Mouse (Mus musculus) embryonic facial prominence, embryonic 12.5 days (tissue): ENCODE measurements around the gene Gm10073. TPM values are rescaled to one million over a fixed set of nuclear protein-coding genes. Genes with fewer than 3 reads are reported as not detected.
"Not testable (repeated sequence)": the region's sequence is repeated elsewhere in the genome, so short reads cannot be mapped to it uniquely, and the experiment has no call there.

Source experiments
- ATAC-seq: fragments of 200-750 bp; cut with Nextera tagmentation; 2 replicates; pipeline ENCODE4 v1.8.0; 2017; ENCODE audit not compliant: insufficient number of reproducible peaks, insufficient read depth, low FRiP score, low TSS enrichment
- H3K27ac ChIP-seq: fragments of 300-500 bp; sonication (generic); 2 replicates; pipeline ENCODE4 v1.5.1; 2016; ENCODE audit warnings: mild to moderate bottlenecking
- H3K27me3 ChIP-seq: fragments of 300-500 bp; sonication (generic); 2 replicates; pipeline ENCODE4 v1.6.1; 2016; ENCODE audit warnings: mild to moderate bottlenecking, moderate library complexity
- H3K36me3 ChIP-seq: fragments of 300-500 bp; sonication (generic); 2 replicates; pipeline ENCODE4 v1.6.1; 2016; ENCODE audit warnings: mild to moderate bottlenecking
- H3K4me1 ChIP-seq: fragments of 300-500 bp; sonication (generic); 2 replicates; pipeline ENCODE4 v1.6.1; 2016
- H3K4me2 ChIP-seq: fragments of 300-500 bp; sonication (generic); replicated peaks from 2 replicates; pipeline ENCODE4 v1.6.1; 2016; ENCODE audit warnings: mild to moderate bottlenecking, moderate library complexity
- H3K4me3 ChIP-seq: fragments of 300-500 bp; sonication (generic); 2 replicates; pipeline ENCODE4 v1.5.1; 2016; ENCODE audit warnings: mild to moderate bottlenecking
- H3K9ac ChIP-seq: fragments of 300-500 bp; sonication (generic); 2 replicates; pipeline ENCODE4 v1.6.1; 2016; ENCODE audit warnings: mild to moderate bottlenecking, moderate library complexity
- H3K9me3 ChIP-seq: fragments of 300-500 bp; sonication (generic); 2 replicates; pipeline ENCODE4 v1.6.1; 2016; ENCODE audit warnings: mild to moderate bottlenecking, moderate library complexity
- WGBS: fragments of 180-500 bp; shearing (Covaris S2); methylation state at CpG from one replicate; pipeline ENCODE4 v1.1.7; 2016; 5-methylcytosine and 5-hydroxymethylcytosine counted together
- polyA plus RNA-seq: library from polyadenylated mRNA; unstranded; fragments of >200 nt; fragmentation: Nextera tagmentation; extraction: Ambion mirVana; gene quantifications from 2 replicates; pipeline ENCODE4 v1.2.1, GENCODE M21; 2016

The Gm10073 gene
- polyA plus RNA-seq, 1 experiment from 2014 or later: 6.1 TPM

DNA sequence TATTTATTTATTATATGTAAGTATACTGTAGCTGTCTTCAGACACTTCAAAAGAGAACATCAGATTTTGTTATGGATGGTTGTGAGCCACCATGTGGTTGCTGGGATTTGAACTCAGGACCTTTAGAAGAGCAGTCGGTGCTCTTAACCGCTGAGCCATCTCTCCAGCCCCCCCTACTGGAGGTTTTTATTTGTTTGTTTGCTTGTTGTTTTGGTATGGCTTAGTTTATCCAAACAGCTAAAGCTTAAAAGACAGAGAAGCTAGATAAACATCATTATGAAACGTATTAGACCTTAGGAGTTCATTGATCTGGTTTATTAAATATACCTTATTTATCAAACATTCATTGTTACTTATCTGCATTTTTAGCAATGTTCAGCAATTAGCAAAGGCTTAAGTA is 22.4 kb upstream of the Gm10073 start:
- 83% methylated on average over 3 of the region's 3 CpGs for WGBS
- H3K9me3 ChIP-seq, H3K36me3 ChIP-seq, H3K27me3 ChIP-seq, ATAC-seq, H3K9ac ChIP-seq, H3K27ac ChIP-seq, H3K4me3 ChIP-seq, H3K4me2 ChIP-seq, H3K4me1 ChIP-seq: not testable (repeated sequence)

DNA sequence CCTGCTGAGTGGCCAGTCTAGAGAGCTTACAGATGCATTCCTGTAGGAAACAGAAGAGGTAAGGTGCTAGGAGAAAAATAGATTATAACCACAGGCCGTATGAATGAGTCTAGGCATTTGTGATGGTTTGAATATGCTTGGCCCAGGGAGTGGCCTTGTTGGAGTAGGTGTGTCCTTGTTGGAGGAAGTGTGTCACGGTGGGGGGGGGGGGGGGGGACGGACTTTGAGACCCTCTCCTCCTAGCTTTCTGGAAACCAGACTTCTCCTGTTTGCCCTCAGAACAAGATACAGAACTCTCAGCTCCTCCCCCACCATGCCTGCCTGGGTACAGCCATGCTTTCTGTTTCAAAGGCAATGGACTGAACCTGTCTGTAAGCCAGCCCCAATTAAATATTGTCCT is 19.2 kb upstream of the Gm10073 start:
- Histone ChIP-seq H3K4me1 (no peaks in the 10 kb centered on the region), H3K9me3 (no peaks in the 10 kb centered on the region), H3K27ac (no peak overlapping the region), H3K36me3 (no peaks in the 10 kb centered on the region), H3K9ac (no peak overlapping the region), H3K4me3 (no peak overlapping the region), H3K27me3 (no peaks in the 10 kb centered on the region), H3K4me2 (no peak overlapping the region)
- ATAC-seq: no peak
- WGBS: 62% methylated on average over 3 of the region's 3 CpGs

DNA sequence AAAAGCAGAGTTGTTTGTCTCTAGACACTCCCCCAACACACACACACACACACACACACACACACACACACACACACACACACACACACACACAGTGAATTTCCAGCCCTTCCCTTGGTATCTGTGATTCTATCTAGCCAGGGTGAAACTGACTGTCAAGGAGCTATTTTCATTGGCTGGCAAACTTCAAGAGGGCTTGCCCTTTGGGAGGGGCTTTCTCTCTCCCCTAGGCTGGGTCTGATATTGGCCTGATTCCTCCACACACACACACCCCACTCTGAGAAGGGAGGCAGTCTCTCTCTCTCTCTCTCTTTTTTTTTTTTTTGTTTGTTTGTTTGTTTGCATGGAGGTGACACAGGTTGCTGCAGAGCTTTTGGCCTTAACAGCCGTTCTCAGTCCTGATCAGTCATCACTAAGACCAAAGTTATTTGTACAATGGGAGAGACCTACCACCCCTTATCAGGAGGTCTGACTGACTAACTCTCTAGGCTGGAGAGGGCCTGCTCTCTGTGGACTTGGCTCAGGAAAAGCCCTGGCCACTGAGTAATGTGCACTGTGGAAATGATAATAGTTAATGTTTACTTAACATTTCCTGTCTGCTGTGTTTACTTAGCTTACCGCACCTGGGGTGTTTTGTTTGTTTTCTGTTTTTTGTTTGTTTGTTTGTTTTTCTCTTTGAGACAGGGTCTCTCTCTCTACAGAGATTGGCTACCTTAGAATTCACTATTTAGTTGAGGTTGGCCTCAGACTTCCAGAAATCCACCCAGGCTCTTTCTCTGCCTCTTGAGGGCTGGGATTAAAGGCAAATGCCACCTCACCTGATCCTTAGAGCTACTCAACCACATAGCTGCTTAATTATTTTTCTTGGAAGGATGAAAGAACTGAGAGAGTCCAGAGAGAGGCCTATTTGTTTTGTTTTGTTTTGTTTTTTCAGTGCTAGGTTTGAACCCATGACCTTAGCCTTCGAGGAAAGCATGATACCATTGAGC is 15.5 kb upstream of the Gm10073 start:
- Histone ChIP-seq H3K27ac (no peak overlapping the region), H3K9ac (no peak overlapping the region), H3K27me3 (no peaks in the 10 kb centered on the region), H3K4me2 (no peak overlapping the region), H3K36me3 (no peaks in the 10 kb centered on the region), H3K4me3 (no peak overlapping the region), H3K4me1 (no peaks in the 10 kb centered on the region), H3K9me3 (no peaks in the 10 kb centered on the region)
- 60% methylated on average over 3 of the region's 3 CpGs for WGBS
- ATAC-seq: no peak

- WGBS: 86% methylated on average over 8 of the region's 8 CpGs
- H3K4me2 ChIP-seq: no peak overlapping the region
- no peaks in the 10 kb centered on the region for H3K9me3 ChIP-seq
- H3K27ac ChIP-seq: no peak overlapping the region
- H3K9ac ChIP-seq: no peak overlapping the region
- no peaks in the 10 kb centered on the region for H3K4me1 ChIP-seq
- no peak overlapping the region for H3K4me3 ChIP-seq
- no peaks in the 10 kb centered on the region for H3K36me3 ChIP-seq
- no peak for ATAC-seq
- H3K27me3 ChIP-seq: no peaks in the 10 kb centered on the region
Observed at GRCm38 (mm10) chr8:106586896-106587295, 13.6 kb upstream of the Gm10073 start.

GRCm38 (mm10) chr8:106585671-106586037 is 12.4 kb upstream of the Gm10073 start:
- Histone ChIP-seq H3K27me3 (no peaks in the 10 kb centered on the region), H3K36me3 (no peaks in the 10 kb centered on the region), H3K4me1 (no peaks in the 10 kb centered on the region), H3K27ac (no peak overlapping the region), H3K4me2 (no peak overlapping the region), H3K9me3 (no peaks in the 10 kb centered on the region), H3K9ac (no peak overlapping the region), H3K4me3 (no peak overlapping the region)
- no peak for ATAC-seq
- 92% methylated on average over 3 of the region's 3 CpGs for WGBS

- Histone ChIP-seq H3K27ac (no peak overlapping the region), H3K4me2 (no peak overlapping the region), H3K36me3 (no peaks in the 10 kb centered on the region), H3K4me1 (no peaks in the 10 kb centered on the region), H3K27me3 (no peaks in the 10 kb centered on the region), H3K4me3 (no peak overlapping the region), H3K9me3 (no peaks in the 10 kb centered on the region), H3K9ac (no peak overlapping the region)
- ATAC-seq: no peak
- WGBS: 78% methylated on average over 11 of the region's 11 CpGs
Observed at GRCm38 (mm10) chr8:106584942-106585670, 11.8 kb upstream of the Gm10073 start.

GRCm38 (mm10) chr8:106581344-106582088 is 8.3 kb upstream of the Gm10073 start:
- Histone ChIP-seq H3K36me3 (no peaks in the 10 kb centered on the region), H3K27ac (no peak overlapping the region), H3K4me3 (no peak overlapping the region), H3K4me1 (peaks cover 5% of the 10 kb centered on the region; the same call in 1 of the 2 replicates), H3K9me3 (no peaks in the 10 kb centered on the region), H3K9ac (no peak overlapping the region), H3K27me3 (no peaks in the 10 kb centered on the region), H3K4me2 (no peak overlapping the region)
- WGBS: 66% methylated on average over 6 of the region's 6 CpGs
- no peak for ATAC-seq

DNA sequence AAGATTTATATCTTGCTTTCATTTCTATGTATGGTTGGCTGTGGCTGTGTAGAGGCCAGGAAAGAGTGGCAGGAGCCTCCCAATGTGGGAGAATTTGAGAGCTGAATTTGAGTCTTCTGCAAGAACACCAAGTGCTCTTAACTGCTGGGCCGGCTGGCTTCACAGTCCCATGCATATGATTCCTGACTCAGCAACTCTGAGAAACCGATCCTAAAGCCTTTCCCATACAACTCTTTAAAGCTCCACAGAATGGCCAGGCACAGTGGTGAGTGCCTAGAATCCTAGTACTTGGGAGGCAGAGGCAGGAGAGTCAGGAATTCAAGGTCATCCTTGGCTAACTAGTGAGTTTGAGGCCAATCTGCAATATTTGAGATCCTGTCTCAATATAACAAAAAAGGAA is 6.2 kb upstream of the Gm10073 start:
- Histone ChIP-seq H3K4me3 (no peak overlapping the region), H3K9me3 (no peaks in the 10 kb centered on the region), H3K4me2 (no peak overlapping the region), H3K4me1 (peaks cover 5% of the 10 kb centered on the region; the same call in 1 of the 2 replicates), H3K27ac (no peak overlapping the region), H3K9ac (no peak overlapping the region), H3K36me3 (no peaks in the 10 kb centered on the region), H3K27me3 (no peaks in the 10 kb centered on the region)
- WGBS: 66% methylated on average over 2 of the region's 2 CpGs
- ATAC-seq: no peak

- H3K9ac ChIP-seq: no peak overlapping the region
- no peaks in the 10 kb centered on the region for H3K9me3 ChIP-seq
- ATAC-seq: no peak
- no peak overlapping the region for H3K4me2 ChIP-seq
- WGBS: 26% methylated on average over 6 of the region's 6 CpGs
- no peaks in the 10 kb centered on the region for H3K27me3 ChIP-seq
- H3K36me3 ChIP-seq: no peaks in the 10 kb centered on the region
- H3K4me1 ChIP-seq: peaks cover 5% of the 10 kb centered on the region; the same call in 1 of the 2 replicates
- H3K27ac ChIP-seq: no peak overlapping the region
- no peak overlapping the region for H3K4me3 ChIP-seq
Observed at GRCm38 (mm10) chr8:106576849-106577555, 3.7 kb upstream of the Gm10073 start.

DNA sequence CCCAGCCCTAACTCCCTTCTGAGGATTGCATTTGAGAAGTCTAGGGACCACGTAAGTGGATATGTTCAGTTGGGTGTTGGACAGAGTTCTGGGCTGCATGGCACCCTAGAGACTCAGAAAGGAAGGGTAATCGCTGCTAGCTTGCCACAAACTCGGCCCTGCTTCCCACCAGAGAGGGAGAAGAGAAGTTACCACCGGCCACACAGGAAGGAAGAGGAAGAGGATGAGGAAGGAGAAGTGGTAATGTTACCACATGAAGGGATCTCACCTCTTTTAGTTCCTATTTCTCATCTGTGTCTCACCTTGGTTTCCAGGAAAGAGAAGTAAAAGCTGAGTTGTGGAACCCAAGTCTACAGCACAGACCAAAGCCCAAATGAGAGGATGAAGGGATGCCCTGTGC is 1.0 kb upstream of the Gm10073 start:
- no peak for ATAC-seq
- Histone ChIP-seq H3K27ac (no peak overlapping the region), H3K9ac (no peak overlapping the region), H3K4me2 (no peak overlapping the region), H3K4me3 (no peak overlapping the region), H3K4me1 (peaks cover 5% of the 10 kb centered on the region; the same call in 1 of the 2 replicates), H3K27me3 (no peaks in the 10 kb centered on the region), H3K36me3 (no peaks in the 10 kb centered on the region), H3K9me3 (no peaks in the 10 kb centered on the region)
- WGBS: 86% methylated on average over 4 of the region's 4 CpGs

DNA sequence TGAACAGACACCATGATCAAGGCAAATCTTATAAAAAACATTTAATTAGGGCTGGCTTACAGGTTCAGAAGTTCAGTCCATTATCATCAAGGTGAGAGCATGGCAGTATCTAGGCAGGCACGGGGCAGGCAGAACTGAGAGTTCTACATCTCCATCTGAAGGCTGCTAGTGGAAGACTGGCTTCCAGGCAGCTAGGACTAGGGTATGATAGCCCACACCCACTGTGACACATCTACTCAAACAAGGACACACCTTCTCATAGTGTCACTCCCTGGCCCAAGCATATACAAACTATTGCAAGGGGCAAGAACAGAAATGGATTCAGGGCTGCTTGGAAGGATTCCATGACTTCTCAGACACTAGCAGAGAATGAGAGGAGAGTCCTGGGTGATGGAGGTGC is 1.1 kb downstream of the Gm10073 start:
- ATAC-seq, H3K9ac ChIP-seq, H3K4me3 ChIP-seq, H3K27me3 ChIP-seq, H3K36me3 ChIP-seq, H3K4me2 ChIP-seq, H3K27ac ChIP-seq, H3K4me1 ChIP-seq, H3K9me3 ChIP-seq: not testable (repeated sequence)
- WGBS: 69% methylated on average over 1 of the region's 1 CpGs
